Mouse (Mus musculus) kidney, embryonic 14.5 days (tissue): ENCODE data around the gene Clybl. TPM values are rescaled to one million over a fixed set of nuclear protein-coding genes. Genes with fewer than 3 reads are reported as not detected.

Experiments
- ATAC-seq: fragments of 200-750 bp; cut with Nextera tagmentation; 2 replicates; pipeline ENCODE4 v1.8.0; 2017; ENCODE audit warnings: moderate number of reproducible peaks, mild to moderate bottlenecking, moderate TSS enrichment, moderate library complexity; ENCODE audit not compliant: low FRiP score, low TSS enrichment
- H3K27ac ChIP-seq: fragments of 300-500 bp; sonication (generic); 2 replicates; pipeline ENCODE4 v1.5.1; 2014; ENCODE audit warnings: low read depth, mild to moderate bottlenecking, low read length, moderate library complexity, mixed read lengths
- H3K27me3 ChIP-seq: fragments of 300-500 bp; sonication (generic); 2 replicates; pipeline ENCODE4 v1.6.1; 2014; ENCODE audit warnings: mild to moderate bottlenecking, low read length; ENCODE audit not compliant: control insufficient read depth, insufficient read depth
- H3K36me3 ChIP-seq: fragments of 300-500 bp; sonication (generic); 2 replicates; pipeline ENCODE4 v1.6.1; 2014; ENCODE audit warnings: low read length, mixed read lengths; ENCODE audit not compliant: control insufficient read depth, insufficient read depth
- H3K4me1 ChIP-seq: fragments of 300-500 bp; sonication (generic); 2 replicates; pipeline ENCODE4 v1.6.1; 2014; ENCODE audit warnings: low read length, mixed read lengths; ENCODE audit not compliant: control insufficient read depth, insufficient read depth
- H3K4me2 ChIP-seq: fragments of 300-500 bp; sonication (generic); replicated peaks from 2 replicates; pipeline ENCODE4 v1.6.1; 2014; ENCODE audit warnings: low read depth, mild to moderate bottlenecking, low read length
- H3K4me3 ChIP-seq: fragments of 300-500 bp; sonication (generic); 2 replicates; pipeline ENCODE4 v1.5.1; 2014; ENCODE audit warnings: mild to moderate bottlenecking, low read length
- H3K9ac ChIP-seq: fragments of 300-500 bp; sonication (generic); 2 replicates; pipeline ENCODE4 v1.6.1; 2014; ENCODE audit warnings: low read depth, mild to moderate bottlenecking, low read length, moderate library complexity
- H3K9me3 ChIP-seq: fragments of 300-500 bp; sonication (generic); 2 replicates; pipeline ENCODE4 v1.6.1; 2016; ENCODE audit warnings: low read length; ENCODE audit not compliant: control insufficient read depth
- WGBS: fragments of 180-500 bp; shearing (Covaris S2); extraction: QIAGEN DNeasy Blood & Tissue Kit; methylation state at CpG from one replicate; pipeline ENCODE4 v1.1.7; 2014; 5-methylcytosine and 5-hydroxymethylcytosine counted together
- polyA plus RNA-seq: library from polyadenylated mRNA; unstranded; fragments of >200 nt; fragmentation: Nextera tagmentation; extraction: Ambion mirVana; gene quantifications from 2 replicates; pipeline ENCODE4 v1.2.1, GENCODE M21; 2014

Gene Clybl
- polyA plus RNA-seq, 1 experiment from 2014 or later: 30.3 TPM

- H3K27me3 ChIP-seq: peaks cover 10% of the 10 kb centered on the region
- H3K9ac ChIP-seq: no peak overlapping the region
- H3K9me3 ChIP-seq: no peaks in the 10 kb centered on the region
- WGBS: 55% methylated on average over 3 of the region's 3 CpGs
- H3K4me3 ChIP-seq: no peak overlapping the region
- H3K36me3 ChIP-seq: no peaks in the 10 kb centered on the region
- no peak for ATAC-seq
- H3K27ac ChIP-seq: no peak overlapping the region
- no peaks in the 10 kb centered on the region for H3K4me1 ChIP-seq
- H3K4me2 ChIP-seq: no peak overlapping the region
Observed at GRCm38 (mm10) chr14:122385238-122385534, 203.7 kb downstream of the Clybl start.

GRCm38 (mm10) chr14:122385758-122386157 lies 204.3 kb downstream of the Clybl start:
- no peak overlapping the region for H3K27ac ChIP-seq
- no peaks in the 10 kb centered on the region for H3K4me1 ChIP-seq
- H3K9me3 ChIP-seq: no peaks in the 10 kb centered on the region
- H3K27me3 ChIP-seq: peaks cover 10% of the 10 kb centered on the region
- WGBS: 95% methylated on average over 5 of the region's 5 CpGs
- no peak for ATAC-seq
- H3K4me3 ChIP-seq: no peak overlapping the region
- H3K4me2 ChIP-seq: no peak overlapping the region
- no peaks in the 10 kb centered on the region for H3K36me3 ChIP-seq
- H3K9ac ChIP-seq: no peak overlapping the region

- Histone ChIP-seq H3K27ac (no peak overlapping the region), H3K36me3 (no peaks in the 10 kb centered on the region), H3K27me3 (peaks cover 10% of the 10 kb centered on the region), H3K9me3 (no peaks in the 10 kb centered on the region), H3K9ac (no peak overlapping the region), H3K4me3 (no peak overlapping the region), H3K4me2 (no peak overlapping the region), H3K4me1 (no peaks in the 10 kb centered on the region)
- 89% methylated on average over 17 of the region's 17 CpGs for WGBS
- ATAC-seq: no peak
Observed at GRCm38 (mm10) chr14:122386281-122387130, 205.0 kb downstream of the Clybl start.

- Histone ChIP-seq H3K27me3 (peaks cover 10% of the 10 kb centered on the region), H3K9ac (no peak overlapping the region), H3K4me2 (no peak overlapping the region), H3K9me3 (no peaks in the 10 kb centered on the region), H3K27ac (no peak overlapping the region), H3K4me3 (no peak overlapping the region), H3K4me1 (no peaks in the 10 kb centered on the region), H3K36me3 (no peaks in the 10 kb centered on the region)
- 91% methylated on average over 5 of the region's 5 CpGs for WGBS
- no peak for ATAC-seq
Observed at GRCm38 (mm10) chr14:122387781-122388180, 206.3 kb downstream of the Clybl start.

GRCm38 (mm10) chr14:122388431-122389031 lies 207.0 kb downstream of the Clybl start:
- ATAC-seq: no peak
- WGBS: 42% methylated on average over 19 of the region's 19 CpGs
- Histone ChIP-seq H3K27ac (no peak overlapping the region), H3K4me1 (no peaks in the 10 kb centered on the region), H3K4me3 (no peak overlapping the region), H3K36me3 (no peaks in the 10 kb centered on the region), H3K9me3 (no peaks in the 10 kb centered on the region), H3K27me3 (peaks cover 10% of the 10 kb centered on the region), H3K9ac (no peak overlapping the region), H3K4me2 (no peak overlapping the region)

GRCm38 (mm10) chr14:122389684-122390370 lies 208.3 kb downstream of the Clybl start:
- H3K9ac ChIP-seq: no peak overlapping the region
- no peaks in the 10 kb centered on the region for H3K9me3 ChIP-seq
- 85% methylated on average over 13 of the region's 13 CpGs for WGBS
- H3K4me2 ChIP-seq: no peak overlapping the region
- H3K27me3 ChIP-seq: peaks cover 4% of the 10 kb centered on the region; the same call in 1 of the 2 replicates
- no peak for ATAC-seq
- H3K36me3 ChIP-seq: no peaks in the 10 kb centered on the region
- H3K27ac ChIP-seq: no peak overlapping the region
- H3K4me3 ChIP-seq: no peak overlapping the region
- no peaks in the 10 kb centered on the region for H3K4me1 ChIP-seq

- Histone ChIP-seq H3K4me1 (no peaks in the 10 kb centered on the region), H3K4me2 (no peak overlapping the region), H3K36me3 (no peaks in the 10 kb centered on the region), H3K27ac (no peak overlapping the region), H3K9me3 (no peaks in the 10 kb centered on the region), H3K9ac (no peak overlapping the region), H3K27me3 (no peaks in the 10 kb centered on the region; the same call in 1 of the 2 replicates), H3K4me3 (no peak overlapping the region)
- 40% methylated on average over 4 of the region's 4 CpGs for WGBS
- no peak for ATAC-seq
Observed at GRCm38 (mm10) chr14:122390935-122391334, 209.4 kb downstream of the Clybl start.

- Histone ChIP-seq H3K27me3 (no peaks in the 10 kb centered on the region), H3K36me3 (no peaks in the 10 kb centered on the region), H3K9me3 (no peaks in the 10 kb centered on the region), H3K4me3 (no peak overlapping the region), H3K27ac (no peak overlapping the region), H3K4me1 (no peaks in the 10 kb centered on the region), H3K4me2 (no peak overlapping the region), H3K9ac (no peak overlapping the region)
- no peak; the same call in 1 of the 2 replicates for ATAC-seq
- WGBS: 71% methylated on average over 1 of the region's 1 CpGs
Observed at GRCm38 (mm10) chr14:122393119-122393518, 211.6 kb downstream of the Clybl start.

- H3K36me3 ChIP-seq: no peaks in the 10 kb centered on the region
- peaks cover 7% of the 10 kb centered on the region for H3K27me3 ChIP-seq
- H3K9me3 ChIP-seq: no peaks in the 10 kb centered on the region
- no peaks in the 10 kb centered on the region for H3K4me1 ChIP-seq
- no peak overlapping the region for H3K4me3 ChIP-seq
- no peak overlapping the region for H3K27ac ChIP-seq
- ATAC-seq: no peak
- H3K9ac ChIP-seq: no peak overlapping the region
- WGBS: 72% methylated on average over 4 of the region's 4 CpGs
- H3K4me2 ChIP-seq: no peak overlapping the region
Observed at GRCm38 (mm10) chr14:122398676-122399075, 217.2 kb downstream of the Clybl start.
